Mouse (Mus musculus) midbrain, embryonic 12.5 days (tissue): ENCODE data around the gene Pmepa1. TPM values are rescaled to one million over a fixed set of nuclear protein-coding genes. Genes with fewer than 3 reads are reported as not detected.

Experiments used
- ATAC-seq: fragments of 200-750 bp; cut with Nextera tagmentation; 2 replicates; pipeline ENCODE4 v1.8.0; 2017; ENCODE audit warnings: low read depth, moderate TSS enrichment, moderate library complexity; ENCODE audit not compliant: low FRiP score
- H3K27ac ChIP-seq: fragments of 300-500 bp; sonication (generic); replicated peaks from 2 replicates; pipeline ENCODE4 v1.5.1; 2016; ENCODE audit warnings: mild to moderate bottlenecking
- H3K27me3 ChIP-seq: fragments of 300-500 bp; sonication (generic); 2 replicates; pipeline ENCODE4 v1.6.1; 2016; ENCODE audit warnings: mild to moderate bottlenecking
- H3K36me3 ChIP-seq: fragments of 300-500 bp; sonication (generic); 2 replicates; pipeline ENCODE4 v1.6.1; 2016
- H3K4me1 ChIP-seq: fragments of 300-500 bp; sonication (generic); 2 replicates; pipeline ENCODE4 v1.6.1; 2016
- H3K4me2 ChIP-seq: fragments of 300-500 bp; sonication (generic); replicated peaks from 2 replicates; pipeline ENCODE4 v1.6.1; 2016; ENCODE audit warnings: mild to moderate bottlenecking, moderate library complexity
- H3K4me3 ChIP-seq: fragments of 300-500 bp; sonication (generic); 2 replicates; pipeline ENCODE4 v1.5.1; 2016; ENCODE audit warnings: mild to moderate bottlenecking
- H3K9ac ChIP-seq: fragments of 300-500 bp; sonication (generic); replicated peaks from 2 replicates; pipeline ENCODE4 v1.6.1; 2016; ENCODE audit warnings: mild to moderate bottlenecking, moderate library complexity
- H3K9me3 ChIP-seq: fragments of 300-500 bp; sonication (generic); 2 replicates; pipeline ENCODE4 v1.6.1; 2016; ENCODE audit warnings: mild to moderate bottlenecking
- WGBS: fragments of 180-500 bp; shearing (Covaris S2); methylation state at CpG from one replicate; pipeline ENCODE4 v1.1.7; 2016; 5-methylcytosine and 5-hydroxymethylcytosine counted together
- polyA plus RNA-seq: library from polyadenylated mRNA; unstranded; fragments of >200 nt; fragmentation: Nextera tagmentation; extraction: Ambion mirVana; gene quantifications from 2 replicates; pipeline ENCODE4 v1.2.1, GENCODE M21; 2016

Pmepa1 gene
- polyA plus RNA-seq, 1 experiment from 2014 or later = 4.6 TPM

DNA sequence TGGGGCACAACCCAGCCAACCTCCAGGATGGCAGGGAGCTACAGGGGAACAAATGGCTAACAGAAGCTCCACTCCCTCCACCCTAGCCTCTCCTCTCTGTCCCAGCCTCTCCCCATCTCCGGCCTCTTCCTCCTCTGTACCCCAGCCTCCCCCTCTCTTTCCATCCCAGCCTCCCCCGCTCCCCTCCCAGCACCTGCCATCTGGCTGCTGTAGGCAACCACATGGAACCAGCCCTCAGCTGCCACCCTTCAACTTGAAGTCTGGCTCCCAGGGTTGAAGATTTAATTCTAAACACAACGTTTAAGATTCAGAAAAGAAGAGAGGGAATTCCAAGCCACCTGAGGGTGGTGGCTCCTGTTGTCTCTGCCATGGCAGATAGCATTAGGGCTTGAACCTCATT is 26.9 kb downstream of the Pmepa1 start:
- H3K36me3 ChIP-seq = no peaks in the 10 kb centered on the region
- no peak for ATAC-seq
- peaks cover 73% of the 10 kb centered on the region for H3K4me1 ChIP-seq
- H3K4me3 ChIP-seq = no peak overlapping the region
- no peak overlapping the region for H3K9ac ChIP-seq
- H3K4me2 ChIP-seq = no peak overlapping the region
- H3K27me3 ChIP-seq = peaks cover 22% of the 10 kb centered on the region
- no peak overlapping the region for H3K27ac ChIP-seq
- H3K9me3 ChIP-seq = no peaks in the 10 kb centered on the region
- WGBS = 58% methylated on average over 3 of the region's 3 CpGs

DNA sequence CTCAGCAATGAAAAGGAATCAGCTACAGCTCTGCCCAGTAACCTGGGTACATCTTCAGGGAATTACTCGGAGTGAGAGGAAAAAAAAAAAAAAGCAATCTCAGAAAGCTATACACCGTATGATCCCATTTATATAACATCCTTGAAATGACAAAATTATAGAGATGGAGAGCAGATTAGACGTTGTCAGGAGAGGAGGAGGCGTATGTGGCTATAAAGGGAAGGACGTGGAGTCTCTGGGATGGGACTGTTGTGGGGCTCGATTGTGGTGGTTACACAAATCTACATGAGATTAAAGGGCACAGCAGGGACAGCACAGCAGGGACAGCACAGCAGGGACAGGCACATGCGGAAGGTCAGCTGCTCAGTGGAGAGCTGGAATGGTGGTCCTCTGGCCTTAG is 27.5 kb downstream of the Pmepa1 start:
- 68% methylated on average over 7 of the region's 7 CpGs for WGBS
- H3K4me2 ChIP-seq = no peak overlapping the region
- H3K36me3 ChIP-seq = no peaks in the 10 kb centered on the region
- H3K27me3 ChIP-seq = peaks cover 25% of the 10 kb centered on the region
- H3K27ac ChIP-seq = no peak overlapping the region
- H3K4me1 ChIP-seq = peaks cover 72% of the 10 kb centered on the region
- no peak overlapping the region for H3K9ac ChIP-seq
- no peaks in the 10 kb centered on the region for H3K9me3 ChIP-seq
- ATAC-seq = no peak
- no peak overlapping the region for H3K4me3 ChIP-seq

DNA sequence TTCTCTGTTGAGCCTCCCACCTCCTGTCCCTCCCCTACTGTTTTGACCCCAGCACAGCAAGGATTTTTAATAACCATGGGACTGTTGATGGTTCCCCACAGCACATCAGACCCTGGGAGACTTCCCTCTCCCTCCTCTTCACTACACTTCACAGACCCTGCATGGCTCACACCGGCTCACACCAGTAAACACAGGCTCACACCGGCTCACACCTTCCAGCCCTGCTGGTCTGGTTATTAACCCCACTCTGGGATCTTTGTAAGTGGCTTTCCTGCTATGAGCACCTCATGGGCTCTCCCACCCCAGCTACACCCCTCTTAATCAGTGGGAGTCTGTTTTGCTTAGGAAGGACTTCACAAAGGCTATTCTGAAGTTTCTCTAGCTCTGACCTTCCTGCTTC is 28.4 kb downstream of the Pmepa1 start:
- Histone ChIP-seq H3K36me3 (no peaks in the 10 kb centered on the region), H3K27ac (0 out of 2 replicates have a peak overlapping the region, but pooled peaks have one; percentile 15), H3K4me3 (no peak overlapping the region), H3K4me2 (no peak overlapping the region), H3K27me3 (peaks cover 27% of the 10 kb centered on the region), H3K4me1 (peaks cover 72% of the 10 kb centered on the region), H3K9ac (no peak overlapping the region), H3K9me3 (no peaks in the 10 kb centered on the region)
- WGBS = 52% methylated on average over 2 of the region's 2 CpGs
- ATAC-seq = no peak

DNA sequence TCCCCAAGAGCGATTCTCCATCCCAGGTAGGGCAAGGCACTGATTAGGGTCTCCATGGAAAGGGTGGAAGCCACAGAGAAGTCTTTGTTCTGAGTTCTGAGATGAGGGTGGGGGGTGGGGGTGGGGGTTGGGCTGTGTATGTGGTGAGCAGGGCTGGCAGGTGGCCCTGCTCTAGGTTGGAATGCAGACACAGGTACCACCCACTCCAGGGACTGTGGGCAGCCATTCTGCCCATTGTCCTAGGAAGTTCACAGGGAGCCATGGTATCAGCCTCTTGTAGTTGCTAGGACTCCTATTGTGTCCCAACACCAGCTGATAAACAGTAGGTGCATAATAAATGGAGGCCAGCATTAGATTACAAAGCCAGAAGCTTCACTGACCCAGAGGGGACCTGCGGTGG is 29.1 kb downstream of the Pmepa1 start:
- no peak for ATAC-seq
- Histone ChIP-seq H3K36me3 (no peaks in the 10 kb centered on the region), H3K27me3 (peaks cover 26% of the 10 kb centered on the region), H3K4me2 (no peak overlapping the region), H3K4me3 (no peak overlapping the region), H3K27ac (no peak overlapping the region), H3K4me1 (peaks cover 72% of the 10 kb centered on the region), H3K9me3 (no peaks in the 10 kb centered on the region), H3K9ac (no peak overlapping the region)
- 30% methylated on average over 2 of the region's 2 CpGs for whole genome bisulfite sequencing

GRCm38 (mm10) chr2:173246688-173247087 is 29.6 kb downstream of the Pmepa1 start:
- WGBS = 71% methylated on average over 8 of the region's 8 CpGs
- Histone ChIP-seq H3K9ac (no peak overlapping the region), H3K9me3 (no peaks in the 10 kb centered on the region), H3K4me2 (no peak overlapping the region), H3K4me3 (no peak overlapping the region), H3K4me1 (peaks cover 70% of the 10 kb centered on the region), H3K27ac (no peak overlapping the region), H3K36me3 (no peaks in the 10 kb centered on the region), H3K27me3 (peaks cover 31% of the 10 kb centered on the region)
- no peak for ATAC-seq

GRCm38 (mm10) chr2:173245258-173245657 is 31.1 kb downstream of the Pmepa1 start:
- no peak overlapping the region for H3K4me3 ChIP-seq
- H3K36me3 ChIP-seq = no peaks in the 10 kb centered on the region
- H3K27ac ChIP-seq = no peak overlapping the region
- 90% methylated on average over 20 of the region's 20 CpGs for WGBS
- H3K4me1 ChIP-seq = peaks cover 69% of the 10 kb centered on the region
- H3K9me3 ChIP-seq = no peaks in the 10 kb centered on the region
- H3K4me2 ChIP-seq = no peak overlapping the region
- ATAC-seq = no peak
- H3K9ac ChIP-seq = no peak overlapping the region
- H3K27me3 ChIP-seq = peaks cover 45% of the 10 kb centered on the region

DNA sequence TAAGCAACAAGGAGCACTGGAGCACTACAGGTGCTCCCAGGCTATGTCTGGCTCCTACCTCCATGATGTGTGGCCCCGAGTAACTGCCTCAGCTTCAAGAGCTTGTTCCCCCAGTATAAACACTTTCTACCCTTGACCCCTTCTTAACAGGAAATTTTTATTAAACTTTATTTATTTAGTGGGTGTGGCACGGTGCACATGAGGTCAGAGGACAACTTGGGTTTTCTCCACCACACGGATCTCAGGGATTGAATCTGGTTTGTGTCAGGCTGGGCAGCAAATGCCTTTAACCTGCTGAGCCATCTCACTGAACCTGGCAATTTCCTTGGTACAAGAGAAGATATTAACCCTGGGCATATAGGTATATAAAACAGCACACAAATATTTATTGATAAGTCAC is 32.2 kb downstream of the Pmepa1 start:
- Histone ChIP-seq H3K4me1 (peaks cover 71% of the 10 kb centered on the region), H3K4me3 (no peak overlapping the region), H3K9ac (no peak overlapping the region), H3K27me3 (peaks cover 55% of the 10 kb centered on the region), H3K36me3 (no peaks in the 10 kb centered on the region), H3K9me3 (no peaks in the 10 kb centered on the region), H3K27ac (no peak overlapping the region), H3K4me2 (no peak overlapping the region)
- 66% methylated on average over 3 of the region's 3 CpGs for whole genome bisulfite sequencing
- ATAC-seq = no peak

DNA sequence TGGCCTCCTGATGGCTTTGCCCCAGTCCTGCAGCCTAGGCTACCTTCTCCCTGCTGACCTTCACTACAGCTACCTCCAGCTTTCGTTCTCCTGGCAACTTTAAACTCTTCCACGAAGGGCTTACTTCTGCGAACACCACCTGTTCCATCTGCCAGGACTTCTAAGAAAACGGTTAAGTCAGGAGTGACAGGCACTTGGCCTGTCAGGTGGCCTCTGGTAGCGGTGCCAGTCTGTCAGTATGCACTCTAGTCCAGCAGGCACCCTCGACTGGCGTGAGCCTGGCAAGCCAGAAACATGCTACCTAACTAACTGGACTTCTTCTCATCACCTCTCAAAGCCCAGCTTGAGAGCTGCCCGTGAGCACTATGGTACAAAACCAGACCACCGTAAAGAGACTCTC is 32.7 kb downstream of the Pmepa1 start:
- Histone ChIP-seq H3K4me3 (no peak overlapping the region), H3K4me2 (peak overlapping the region; percentile 15; the same call in 1 of the 2 replicates), H3K9ac (no peak overlapping the region), H3K36me3 (no peaks in the 10 kb centered on the region), H3K27ac (no peak overlapping the region), H3K27me3 (peaks cover 55% of the 10 kb centered on the region), H3K4me1 (peaks cover 76% of the 10 kb centered on the region), H3K9me3 (no peaks in the 10 kb centered on the region)
- no peak for ATAC-seq
- WGBS = 72% methylated on average over 9 of the region's 9 CpGs

- WGBS = 7% methylated on average over 12 of the region's 12 CpGs
- H3K9me3 ChIP-seq = no peaks in the 10 kb centered on the region
- H3K27me3 ChIP-seq = peaks cover 55% of the 10 kb centered on the region
- peak; percentile 75 for ATAC-seq
- peak overlapping the region; percentile 15 for H3K4me2 ChIP-seq
- H3K4me1 ChIP-seq = peaks cover 78% of the 10 kb centered on the region
- no peaks in the 10 kb centered on the region for H3K36me3 ChIP-seq
- peak overlapping the region; percentile 24 for H3K9ac ChIP-seq
- peak overlapping the region; percentile 50; the same call in 1 of the 2 replicates for H3K27ac ChIP-seq
- H3K4me3 ChIP-seq = no peak overlapping the region
These were observed 33.5 kb downstream of the Pmepa1 start for GRCm38 (mm10) chr2:173242874-173243273.

DNA sequence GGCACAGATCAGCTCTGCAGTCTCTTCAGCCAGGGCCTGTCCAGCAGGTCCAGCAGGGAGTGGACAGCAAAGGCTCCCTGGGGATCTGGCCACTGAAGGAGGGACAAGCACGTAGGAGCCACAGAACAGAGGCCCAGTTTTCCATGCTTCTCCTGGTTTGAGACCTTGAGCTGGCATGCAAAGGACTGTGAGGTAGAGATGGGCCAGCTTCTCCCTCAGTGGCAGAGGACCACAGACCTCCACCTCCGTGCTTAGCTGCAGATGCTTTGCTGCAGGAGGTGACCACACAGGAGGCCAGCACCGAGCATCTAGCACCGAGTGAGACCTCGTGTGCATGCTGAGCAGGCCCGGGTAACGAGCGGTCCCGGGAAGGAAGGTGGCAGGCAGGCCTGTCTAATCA is 35.6 kb downstream of the Pmepa1 start:
- Histone ChIP-seq H3K36me3 (no peaks in the 10 kb centered on the region), H3K9ac (no peak overlapping the region), H3K4me2 (no peak overlapping the region), H3K27ac (no peak overlapping the region), H3K27me3 (peaks cover 40% of the 10 kb centered on the region), H3K9me3 (no peaks in the 10 kb centered on the region), H3K4me3 (no peak overlapping the region), H3K4me1 (peaks cover 82% of the 10 kb centered on the region)
- ATAC-seq = no peak
- WGBS = 34% methylated on average over 9 of the region's 9 CpGs

DNA sequence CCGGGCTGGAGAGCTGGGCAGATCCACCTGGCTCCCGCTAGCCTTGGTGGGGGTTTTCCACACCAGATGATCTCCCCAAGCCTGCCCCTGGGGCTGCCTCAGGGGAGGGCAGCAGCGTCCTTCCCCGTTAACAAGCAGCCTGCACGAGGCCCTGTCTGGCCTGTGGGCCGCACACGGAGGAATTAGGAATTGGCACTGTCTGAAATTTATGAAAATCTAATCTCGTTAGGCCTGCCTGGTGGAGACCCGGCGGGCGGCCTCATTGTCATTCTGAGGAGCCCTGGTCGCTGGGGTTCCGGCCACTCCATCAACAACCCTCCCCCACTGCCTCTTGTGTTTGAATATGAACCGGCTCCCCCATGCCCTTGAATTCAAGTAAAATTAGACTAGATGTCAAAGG is 37.8 kb downstream of the Pmepa1 start:
- no peaks in the 10 kb centered on the region for H3K36me3 ChIP-seq
- H3K4me1 ChIP-seq = peaks cover 96% of the 10 kb centered on the region
- peak overlapping the region; percentile 78 for H3K27ac ChIP-seq
- WGBS = 4% methylated on average over 14 of the region's 14 CpGs
- peak; percentile 59 for ATAC-seq
- H3K4me2 ChIP-seq = peak overlapping the region; percentile 33
- no peak overlapping the region for H3K9ac ChIP-seq
- no peaks in the 10 kb centered on the region for H3K9me3 ChIP-seq
- H3K4me3 ChIP-seq = no peak overlapping the region
- H3K27me3 ChIP-seq = peaks cover 30% of the 10 kb centered on the region

DNA sequence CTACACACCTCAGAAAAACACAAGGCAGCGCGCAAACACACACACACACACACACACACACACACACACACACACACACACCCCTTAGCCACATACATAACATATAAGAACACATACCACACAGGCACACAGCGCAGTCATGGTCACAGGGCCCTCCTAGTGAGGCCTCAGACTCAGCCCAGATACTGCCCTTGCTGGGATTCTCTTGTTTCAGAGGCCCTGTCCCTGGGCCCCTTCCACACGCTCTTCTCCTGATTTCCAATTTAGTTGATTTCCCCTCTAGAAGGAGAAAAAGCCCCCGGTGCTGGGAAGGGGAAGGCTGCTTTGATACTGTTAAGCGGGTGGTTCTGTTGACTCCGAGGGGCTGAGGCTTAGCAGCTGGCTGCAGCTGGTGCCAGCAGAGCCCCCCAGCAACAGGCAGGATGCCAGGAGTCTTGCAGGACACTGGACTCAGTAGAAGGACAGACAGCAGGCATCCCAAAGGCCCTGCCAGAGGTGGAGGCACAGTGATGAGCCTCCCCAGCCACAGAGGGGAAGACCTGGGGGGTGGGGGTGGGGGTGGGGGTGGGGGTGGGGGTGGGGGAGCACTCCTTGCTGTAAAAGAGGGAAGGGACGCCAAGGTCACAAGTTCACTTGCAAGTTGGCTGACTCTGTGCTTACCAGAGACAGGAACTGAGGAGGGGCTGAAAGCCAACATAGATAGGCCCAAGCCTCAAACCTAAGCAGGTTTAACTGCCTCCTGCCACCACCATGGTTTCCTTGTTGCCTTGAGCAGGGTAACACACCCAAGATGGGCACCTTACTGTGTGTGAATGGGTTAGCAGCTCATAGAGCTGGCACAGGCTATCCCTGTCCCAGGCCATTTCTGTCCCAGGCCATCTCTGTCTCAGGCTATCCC is 40.6 kb downstream of the Pmepa1 start:
- H3K4me3 ChIP-seq = no peak overlapping the region
- no peaks in the 10 kb centered on the region for H3K9me3 ChIP-seq
- H3K9ac ChIP-seq = no peak overlapping the region; the same call in 1 of the 2 replicates
- peaks cover 20% of the 10 kb centered on the region for H3K27me3 ChIP-seq
- no peak overlapping the region for H3K4me2 ChIP-seq
- peaks cover 22% of the 10 kb centered on the region for H3K36me3 ChIP-seq
- peaks cover 72% of the 10 kb centered on the region for H3K4me1 ChIP-seq
- 56% methylated on average over 8 of the region's 8 CpGs for WGBS
- ATAC-seq = no peak
- peak overlapping the region; percentile 49 for H3K27ac ChIP-seq
